Mouse (Mus musculus) forebrain, embryonic 12.5 days (tissue): ENCODE data around the gene Rbfox1. TPM values are rescaled to one million over a fixed set of nuclear protein-coding genes. Genes with fewer than 3 reads are reported as not detected.
A peak's percentile ranks its signal among the peaks of the same experiment; 100 is the strongest.

Source experiments
- ATAC-seq: fragments of 200-750 bp; cut with Nextera tagmentation; 2 replicates; pipeline ENCODE4 v1.8.0; 2017; ENCODE audit warnings: moderate TSS enrichment; ENCODE audit not compliant: low FRiP score
- H3K27ac ChIP-seq: fragments of 300-500 bp; sonication (generic); 2 replicates; pipeline ENCODE4 v1.5.1; 2016; ENCODE audit warnings: mild to moderate bottlenecking
- H3K27me3 ChIP-seq: fragments of 300-500 bp; sonication (generic); 2 replicates; pipeline ENCODE4 v1.6.1; 2016; ENCODE audit warnings: mild to moderate bottlenecking
- H3K36me3 ChIP-seq: fragments of 300-500 bp; sonication (generic); replicated peaks from 2 replicates; pipeline ENCODE4 v1.6.1; 2016; ENCODE audit warnings: mild to moderate bottlenecking
- H3K4me1 ChIP-seq: fragments of 300-500 bp; sonication (generic); 2 replicates; pipeline ENCODE4 v1.6.1; 2016
- H3K4me2 ChIP-seq: fragments of 300-500 bp; sonication (generic); 2 replicates; pipeline ENCODE4 v1.6.1; 2016; ENCODE audit warnings: mild to moderate bottlenecking, moderate library complexity
- H3K4me3 ChIP-seq: fragments of 300-500 bp; sonication (generic); replicated peaks from 2 replicates; pipeline ENCODE4 v1.5.1; 2016; ENCODE audit warnings: mild to moderate bottlenecking
- H3K9ac ChIP-seq: fragments of 300-500 bp; sonication (generic); 2 replicates; pipeline ENCODE4 v1.6.1; 2016; ENCODE audit warnings: mild to moderate bottlenecking
- H3K9me3 ChIP-seq: fragments of 300-500 bp; sonication (generic); 2 replicates; pipeline ENCODE4 v1.6.1; 2016
- WGBS: fragments of 180-500 bp; shearing (Covaris S2); methylation state at CpG from one replicate; pipeline ENCODE4 v1.1.7; 2016; 5-methylcytosine and 5-hydroxymethylcytosine counted together
- polyA plus RNA-seq: library from polyadenylated mRNA; unstranded; fragments of >200 nt; fragmentation: Nextera tagmentation; extraction: Ambion mirVana; gene quantifications from 2 replicates; pipeline ENCODE4 v1.2.1, GENCODE M21; 2016

Gene Rbfox1
- polyA plus RNA-seq, 1 experiment from 2014 or later = 16.2 TPM

GRCm38 (mm10) chr16:7051991-7052390 is 1166.8 kb downstream of the Rbfox1 start:
- ATAC-seq = no peak
- 52% methylated on average over 9 of the region's 9 CpGs for WGBS

GRCm38 (mm10) chr16:7052408-7052807 is 1167.3 kb downstream of the Rbfox1 start:
- H3K27ac ChIP-seq = no peak overlapping the region
- H3K27me3 ChIP-seq = peaks cover 43% of the 10 kb centered on the region
- no peaks in the 10 kb centered on the region for H3K9me3 ChIP-seq
- H3K36me3 ChIP-seq = no peaks in the 10 kb centered on the region
- H3K4me2 ChIP-seq = peak overlapping the region; percentile 27
- WGBS = 7% methylated on average over 9 of the region's 9 CpGs
- peak; percentile 68 for ATAC-seq
- no peak overlapping the region for H3K4me3 ChIP-seq
- no peak overlapping the region for H3K9ac ChIP-seq
- H3K4me1 ChIP-seq = peaks cover 34% of the 10 kb centered on the region

More at GRCm38 (mm10) chr16:7051991-7052390, 1166.8 kb downstream of the Rbfox1 start:
- Histone ChIP-seq H3K36me3 (no peaks in the 10 kb centered on the region), H3K4me1 (peaks cover 34% of the 10 kb centered on the region), H3K4me3 (no peak overlapping the region), H3K27me3 (peaks cover 46% of the 10 kb centered on the region), H3K4me2 (peak overlapping the region; percentile 27; the same call in 1 of the 2 replicates), H3K27ac (no peak overlapping the region), H3K9me3 (no peaks in the 10 kb centered on the region), H3K9ac (no peak overlapping the region)

DNA sequence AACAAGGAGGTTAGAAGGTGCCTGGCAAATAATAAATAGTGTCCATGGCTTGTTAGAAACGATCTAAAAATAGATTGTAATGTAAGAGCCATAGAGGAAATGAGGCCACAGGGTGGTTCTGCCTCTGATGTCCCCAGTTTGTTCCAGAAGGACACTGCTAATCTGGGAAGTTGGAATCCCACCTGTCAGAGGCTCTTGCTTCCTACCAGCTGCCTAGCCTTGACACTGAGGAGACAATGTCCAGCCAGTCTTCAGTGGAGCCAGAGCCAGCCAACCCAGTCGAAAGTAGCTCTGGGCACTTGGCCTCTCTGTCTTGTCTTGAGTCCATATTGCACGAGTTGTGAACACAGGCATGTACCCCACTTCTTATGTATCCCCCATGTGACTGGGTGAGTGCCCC is 1172.6 kb downstream of the Rbfox1 start:
- Histone ChIP-seq H3K4me3 (no peak overlapping the region), H3K9ac (no peak overlapping the region), H3K27me3 (peaks cover 16% of the 10 kb centered on the region; the same call in 1 of the 2 replicates), H3K9me3 (no peaks in the 10 kb centered on the region), H3K4me2 (no peak overlapping the region), H3K27ac (no peak overlapping the region), H3K36me3 (no peaks in the 10 kb centered on the region), H3K4me1 (peaks cover 6% of the 10 kb centered on the region)
- 87% methylated on average over 3 of the region's 3 CpGs for WGBS
- ATAC-seq = no peak

GRCm38 (mm10) chr16:7058556-7058955 is 1173.4 kb downstream of the Rbfox1 start:
- Histone ChIP-seq H3K9ac (no peak overlapping the region), H3K4me3 (no peak overlapping the region), H3K4me2 (no peak overlapping the region), H3K27me3 (peaks cover 15% of the 10 kb centered on the region; the same call in 1 of the 2 replicates), H3K4me1 (peaks cover 3% of the 10 kb centered on the region; the same call in 1 of the 2 replicates), H3K36me3 (no peaks in the 10 kb centered on the region), H3K27ac (no peak overlapping the region), H3K9me3 (no peaks in the 10 kb centered on the region)
- no peak for ATAC-seq
- 82% methylated on average over 1 of the region's 1 CpGs for WGBS

GRCm38 (mm10) chr16:7059596-7059995 is 1174.4 kb downstream of the Rbfox1 start:
- H3K4me3 ChIP-seq = no peak overlapping the region
- no peak for ATAC-seq
- no peaks in the 10 kb centered on the region for H3K36me3 ChIP-seq
- H3K27me3 ChIP-seq = peaks cover 11% of the 10 kb centered on the region; the same call in 1 of the 2 replicates
- no peak overlapping the region for H3K9ac ChIP-seq
- H3K4me1 ChIP-seq = peaks cover 3% of the 10 kb centered on the region; the same call in 1 of the 2 replicates
- WGBS = 80% methylated on average over 4 of the region's 4 CpGs
- no peak overlapping the region for H3K4me2 ChIP-seq
- no peaks in the 10 kb centered on the region for H3K9me3 ChIP-seq
- no peak overlapping the region for H3K27ac ChIP-seq

DNA sequence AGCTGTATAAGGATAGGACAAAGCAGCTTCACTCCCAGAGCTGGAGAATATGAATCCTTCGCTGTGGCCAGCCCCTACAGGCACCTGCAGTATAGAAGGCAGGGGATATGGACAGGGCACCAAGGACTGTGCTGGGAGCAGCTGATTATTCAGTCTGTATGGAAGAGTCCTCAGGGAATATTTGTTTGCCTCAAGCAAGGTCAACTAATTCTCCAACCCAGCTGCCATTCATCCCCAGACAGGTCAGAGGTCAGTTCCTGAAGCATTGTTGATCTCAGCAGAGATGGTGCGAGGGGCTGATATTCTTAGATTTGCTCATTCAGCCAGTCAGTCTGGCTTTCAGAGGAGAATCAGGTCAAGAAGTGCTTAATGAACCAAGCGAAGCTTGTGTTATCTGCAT is 1175.7 kb downstream of the Rbfox1 start:
- H3K36me3 ChIP-seq = no peaks in the 10 kb centered on the region
- H3K9ac ChIP-seq = no peak overlapping the region
- no peak for ATAC-seq
- peaks cover 6% of the 10 kb centered on the region; the same call in 1 of the 2 replicates for H3K27me3 ChIP-seq
- no peaks in the 10 kb centered on the region for H3K9me3 ChIP-seq
- no peak overlapping the region for H3K4me2 ChIP-seq
- peaks cover 3% of the 10 kb centered on the region; the same call in 1 of the 2 replicates for H3K4me1 ChIP-seq
- no peak overlapping the region for H3K4me3 ChIP-seq
- 34% methylated on average over 3 of the region's 3 CpGs for WGBS
- H3K27ac ChIP-seq = no peak overlapping the region

GRCm38 (mm10) chr16:7062512-7062911 is 1177.4 kb downstream of the Rbfox1 start:
- Histone ChIP-seq H3K27ac (no peak overlapping the region), H3K9ac (no peak overlapping the region), H3K4me3 (no peak overlapping the region), H3K9me3 (no peaks in the 10 kb centered on the region), H3K27me3 (peaks cover 4% of the 10 kb centered on the region; the same call in 1 of the 2 replicates), H3K36me3 (no peaks in the 10 kb centered on the region), H3K4me2 (no peak overlapping the region), H3K4me1 (peaks cover 3% of the 10 kb centered on the region; the same call in 1 of the 2 replicates)
- WGBS = 89% methylated on average over 6 of the region's 6 CpGs
- no peak for ATAC-seq

DNA sequence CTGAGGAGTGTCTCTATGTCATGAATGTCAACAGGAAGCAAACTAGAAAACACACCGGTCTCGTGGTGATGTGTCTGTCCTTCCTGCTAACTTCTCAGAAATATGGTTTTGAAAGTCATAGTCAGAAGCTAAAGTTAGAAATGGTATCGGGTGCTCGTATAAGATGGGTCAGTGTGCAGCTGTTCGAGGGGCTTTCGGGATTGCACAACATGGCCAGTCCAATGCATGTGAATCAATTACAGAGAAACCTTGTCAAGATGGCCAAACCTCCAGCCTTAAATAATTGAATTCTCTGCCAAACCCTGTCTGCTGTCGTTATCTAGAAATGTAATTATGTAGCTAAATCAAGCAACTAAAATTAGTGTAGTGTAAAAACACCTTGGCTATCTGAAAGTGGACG is 1182.0 kb downstream of the Rbfox1 start:
- Histone ChIP-seq H3K27me3 (peaks cover 7% of the 10 kb centered on the region; the same call in 1 of the 2 replicates), H3K27ac (no peak overlapping the region), H3K4me1 (peaks cover 8% of the 10 kb centered on the region), H3K4me3 (no peak overlapping the region), H3K4me2 (no peak overlapping the region), H3K9ac (no peak overlapping the region), H3K9me3 (no peaks in the 10 kb centered on the region), H3K36me3 (no peaks in the 10 kb centered on the region)
- no peak for ATAC-seq
- WGBS = 90% methylated on average over 8 of the region's 8 CpGs

DNA sequence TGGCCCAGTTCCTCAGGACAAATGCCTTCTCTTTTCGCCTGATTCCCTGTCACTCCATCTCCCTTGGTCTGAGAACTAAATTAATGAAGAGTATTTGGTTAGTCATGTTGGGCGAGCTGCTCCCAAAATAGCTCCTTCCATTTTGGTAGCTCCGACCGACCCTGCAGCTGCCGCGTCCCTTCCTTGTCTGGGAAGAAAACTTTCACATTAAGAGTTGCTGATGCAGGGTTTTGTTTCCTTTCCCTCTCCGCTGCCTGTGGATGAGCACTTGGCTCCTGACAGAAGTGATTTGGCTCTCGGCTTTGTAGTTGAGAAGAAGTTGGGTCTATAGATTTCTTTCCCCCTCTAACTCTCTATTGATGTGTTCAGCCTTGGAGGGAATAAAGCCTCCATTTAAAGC is 1184.4 kb downstream of the Rbfox1 start:
- H3K9ac ChIP-seq = no peak overlapping the region
- H3K4me1 ChIP-seq = peaks cover 8% of the 10 kb centered on the region
- H3K27me3 ChIP-seq = peaks cover 7% of the 10 kb centered on the region; the same call in 1 of the 2 replicates
- no peaks in the 10 kb centered on the region for H3K36me3 ChIP-seq
- no peak overlapping the region for H3K4me3 ChIP-seq
- no peaks in the 10 kb centered on the region for H3K9me3 ChIP-seq
- WGBS = 59% methylated on average over 8 of the region's 8 CpGs
- H3K27ac ChIP-seq = no peak overlapping the region
- H3K4me2 ChIP-seq = no peak overlapping the region
- no peak for ATAC-seq

- no peaks in the 10 kb centered on the region for H3K27me3 ChIP-seq
- peaks cover 7% of the 10 kb centered on the region for H3K4me1 ChIP-seq
- H3K4me3 ChIP-seq = no peak overlapping the region
- ATAC-seq = no peak
- no peak overlapping the region for H3K9ac ChIP-seq
- no peaks in the 10 kb centered on the region for H3K9me3 ChIP-seq
- H3K27ac ChIP-seq = no peak overlapping the region
- H3K4me2 ChIP-seq = no peak overlapping the region
- H3K36me3 ChIP-seq = no peaks in the 10 kb centered on the region
- WGBS = 80% methylated on average over 4 of the region's 4 CpGs
Observed at GRCm38 (mm10) chr16:7074786-7075185, 1189.6 kb downstream of the Rbfox1 start.

GRCm38 (mm10) chr16:7075749-7076148 is 1190.6 kb downstream of the Rbfox1 start:
- ATAC-seq = no peak
- 88% methylated on average over 6 of the region's 6 CpGs for WGBS

DNA sequence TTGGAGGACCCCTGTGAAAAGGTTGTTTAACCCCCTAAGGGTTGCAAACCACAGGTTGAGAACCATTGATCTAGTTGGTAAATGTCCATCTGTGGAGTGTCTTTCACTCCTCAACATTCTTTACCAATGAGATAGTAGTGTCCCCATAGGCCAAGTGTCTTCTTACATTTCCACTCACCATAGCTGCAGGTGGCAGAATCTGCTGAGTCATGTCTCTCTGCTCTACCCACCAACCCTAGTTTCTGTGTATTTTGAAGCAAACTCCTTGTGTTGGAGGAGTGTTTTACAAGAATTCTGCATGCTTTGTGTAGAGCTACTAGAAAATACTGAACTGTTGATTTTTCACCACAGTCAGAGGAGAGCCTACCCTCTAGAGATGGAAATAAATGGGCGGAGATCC is 1191.2 kb downstream of the Rbfox1 start:
- Histone ChIP-seq H3K27ac (no peak overlapping the region), H3K4me1 (no peaks in the 10 kb centered on the region), H3K9me3 (no peaks in the 10 kb centered on the region), H3K27me3 (no peaks in the 10 kb centered on the region), H3K4me2 (no peak overlapping the region), H3K4me3 (no peak overlapping the region), H3K9ac (no peak overlapping the region), H3K36me3 (no peaks in the 10 kb centered on the region)
- WGBS = 92% methylated on average over 1 of the region's 1 CpGs
- ATAC-seq = no peak

More at GRCm38 (mm10) chr16:7075749-7076148, 1190.6 kb downstream of the Rbfox1 start:
- no peak overlapping the region for H3K4me3 ChIP-seq
- no peaks in the 10 kb centered on the region for H3K36me3 ChIP-seq
- no peak overlapping the region for H3K27ac ChIP-seq
- no peaks in the 10 kb centered on the region for H3K27me3 ChIP-seq
- no peak overlapping the region for H3K9ac ChIP-seq
- no peak overlapping the region for H3K4me2 ChIP-seq
- H3K4me1 ChIP-seq = no peaks in the 10 kb centered on the region
- no peaks in the 10 kb centered on the region for H3K9me3 ChIP-seq

- Histone ChIP-seq H3K27ac (no peak overlapping the region), H3K9me3 (no peaks in the 10 kb centered on the region), H3K36me3 (no peaks in the 10 kb centered on the region), H3K4me3 (no peak overlapping the region), H3K4me2 (no peak overlapping the region), H3K27me3 (no peaks in the 10 kb centered on the region), H3K4me1 (no peaks in the 10 kb centered on the region), H3K9ac (no peak overlapping the region)
- no peak for ATAC-seq
- 94% methylated on average over 3 of the region's 3 CpGs for WGBS
Observed at GRCm38 (mm10) chr16:7076707-7077106, 1191.6 kb downstream of the Rbfox1 start.
